Mouse (Mus musculus) heart, adult 10 weeks (tissue): ENCODE data around the gene Mtif2. TPM values are rescaled to one million over a fixed set of nuclear protein-coding genes. Genes with fewer than 3 reads are reported as not detected.

ENCODE experiments used
- polyA plus RNA-seq: library from polyadenylated mRNA; stranded (reverse); fragments of 350-450 nt; fragmentation: Illumina TruSeq; extraction: RNeasy Lipid Tissue Mini Kit (QIAGEN cat#74804); gene quantifications from one replicate; pipeline ENCODE4 v1.2.3, GENCODE M21; 2014; ENCODE audit warnings: low read depth, low replicate concordance

Mtif2 gene
- 47.1 TPM for polyA plus RNA-seq

DNA sequence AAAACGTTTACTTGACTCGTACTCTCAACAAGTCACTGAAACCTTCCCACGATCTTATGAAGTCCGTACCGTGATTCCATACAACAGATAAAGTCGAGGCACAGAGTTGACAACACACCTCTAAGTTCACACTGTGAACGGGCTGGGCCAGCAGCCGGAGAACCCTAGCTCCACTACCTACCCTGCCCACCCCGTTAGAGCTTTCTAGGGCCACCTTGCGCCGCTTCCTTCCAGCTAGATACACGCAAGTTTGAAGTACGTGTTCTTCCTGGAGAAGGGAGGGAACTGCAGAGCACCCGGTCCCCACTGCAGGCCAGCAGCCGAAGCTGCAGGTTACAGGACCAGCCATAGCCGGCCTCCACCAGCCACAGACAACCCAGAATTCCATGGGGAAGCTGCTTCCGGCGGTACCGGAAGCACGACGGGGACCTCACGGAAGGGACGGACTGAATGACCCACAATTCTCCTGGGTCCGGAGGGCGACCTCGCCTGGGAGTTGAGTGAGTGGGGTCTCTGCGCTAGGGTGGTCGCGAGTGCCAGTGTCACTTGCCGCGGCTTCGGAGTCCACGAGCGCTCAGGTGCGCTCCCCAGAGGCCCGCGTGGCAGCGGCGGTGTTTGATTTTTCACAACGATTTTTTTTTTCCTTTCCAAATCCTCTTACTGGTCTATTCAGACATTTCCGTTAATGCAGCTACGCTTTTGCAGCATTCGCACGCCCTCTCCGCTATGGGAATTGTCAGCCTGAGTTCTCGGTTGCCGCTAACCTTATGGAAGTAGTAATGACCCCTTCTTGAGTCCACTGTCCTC is at the start of gene Mtif2:
Gene Mtif2, plus strand, starts transcription at position 421 of the 807 bp plus-strand sequence.

DNA sequence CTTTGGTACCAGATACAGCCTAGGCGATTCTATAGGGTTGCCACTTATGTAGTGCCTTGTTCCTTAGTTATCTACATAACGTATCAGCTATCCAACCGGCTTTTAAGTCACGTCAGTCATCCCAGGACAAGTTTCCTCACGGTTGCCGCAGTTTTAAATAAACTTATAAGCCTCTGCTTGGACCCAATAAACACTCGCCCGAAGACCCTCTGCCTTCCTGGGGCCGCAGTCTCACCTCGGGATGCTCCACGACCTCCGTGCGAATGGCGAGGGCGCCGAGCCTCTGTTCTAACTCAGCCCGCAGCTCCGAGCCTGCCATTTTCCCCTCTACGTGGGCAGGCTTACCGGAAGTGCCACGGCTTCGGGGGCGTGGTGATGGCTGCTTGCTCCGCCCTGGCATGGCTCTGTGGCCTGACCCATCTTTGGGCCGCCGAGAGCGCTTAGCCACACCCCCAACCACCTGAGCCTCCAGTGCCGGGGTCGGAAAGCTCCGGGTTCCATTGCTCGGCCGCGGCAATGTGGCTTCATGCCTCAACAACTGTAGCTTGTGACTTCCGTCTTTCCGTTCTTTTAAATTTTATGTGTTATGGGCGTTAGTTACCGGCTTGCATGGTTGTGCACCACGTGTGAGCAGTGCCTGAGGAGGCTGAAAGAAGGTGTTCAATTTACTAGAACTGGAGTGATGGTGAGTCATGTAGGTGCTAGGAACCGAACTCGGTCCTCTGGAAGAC is 11.4 kb upstream of the Mtif2 start, which contains the start of gene Prorsd1:
Gene Prorsd1, minus strand, starts transcription at position 352 of the 731 bp plus-strand sequence.

DNA sequence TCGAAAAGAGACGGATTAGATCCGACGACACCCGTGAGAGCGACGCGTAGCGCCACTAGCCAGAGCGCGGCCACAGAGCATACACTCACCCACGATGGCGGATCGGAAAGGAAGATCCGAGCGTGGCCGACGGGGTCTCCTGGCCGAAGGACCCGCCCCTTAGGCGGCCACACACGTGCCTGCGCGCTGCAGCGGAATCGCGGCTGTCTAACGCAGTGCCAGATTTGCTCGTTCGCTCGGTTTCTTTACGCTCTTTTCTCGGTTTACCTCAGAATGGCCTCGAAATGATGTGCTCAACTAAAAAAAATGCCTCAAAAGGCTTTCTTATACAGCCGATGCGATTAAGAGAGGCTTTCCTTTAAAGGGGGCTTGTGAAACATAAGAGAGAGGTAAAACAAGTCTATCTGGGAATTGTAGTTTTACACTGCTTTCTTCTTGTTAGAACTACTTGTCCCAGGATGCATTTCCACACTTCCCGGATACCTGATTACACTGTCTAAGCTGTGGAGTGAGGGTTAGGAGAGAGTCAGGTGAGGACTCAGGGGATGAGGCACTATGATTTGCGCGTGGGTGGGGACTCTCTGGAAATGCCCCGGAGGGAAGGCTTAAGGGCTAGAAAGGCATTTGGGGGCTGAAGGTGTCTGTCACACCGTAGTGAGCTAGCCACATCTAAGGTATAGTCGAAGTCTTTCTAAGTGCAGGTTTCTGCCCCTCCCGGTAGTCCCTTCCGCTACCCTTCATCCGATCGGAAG is 21.7 kb downstream of the Mtif2 start, which contains the start of the genes Clhc1 and Rps27a:
Gene Clhc1, plus strand, starts transcription at position 199 of the 752 bp plus-strand sequence.
Gene Rps27a, minus strand, starts transcription at position 358 of the 752 bp plus-strand sequence.

Other genes starting within 250 kb of the Mtif2 start
- gene Ccdc88a, start 152.8 kb upstream of the Mtif2 start, polyA plus RNA-seq = 3.5 TPM
- 28.1 TPM for gene Prorsd1, start 11.4 kb upstream of the Mtif2 start, polyA plus RNA-seq
- gene Clhc1, start 21.5 kb downstream of the Mtif2 start, polyA plus RNA-seq = not detected
- gene Rps27a, start 21.7 kb downstream of the Mtif2 start, polyA plus RNA-seq = 510 TPM
- 72.3 TPM for gene Rtn4, start 166.5 kb downstream of the Mtif2 start, polyA plus RNA-seq